8 mouse cellular contexts compared by ENCODE assay signal in genomic region chr2:146835241-146835990, GRCm38 (mm10). TPM values are rescaled to one million over a fixed set of nuclear protein-coding genes. Genes with fewer than 3 reads are reported as not detected.
A peak's percentile ranks its signal among the peaks of the same experiment; 100 is the strongest.
DNase-seq lines count a peak whose midpoint lies in the region; ATAC-seq and TF ChIP-seq lines count a peak whose summit lies in the region.
"Had no signal": no experiment of that assay in that cellular context is flagged by ENCODE, and none has a peak within 500 bp of the region (broad histone marks: within the 10 kb centered on the region; RNA-seq: fewer than 3 reads in every experiment).

No protein-coding gene starts in this region.

- 5% methylated on average over 20 of the region's 20 CpGs for WGBS in lung, postnatal 0 days
- 2% methylated on average over 20 of the region's 20 CpGs for WGBS in forebrain, embryonic 14.5 days
- 2% methylated on average over 20 of the region's 20 CpGs for WGBS in limb, embryonic 13.5 days

- no peaks in the 10 kb centered on the region for H3K9me3 ChIP-seq in lung, postnatal 0 days (ENCODE audit: low read length)
- no peaks in the 10 kb centered on the region for H3K9me3 ChIP-seq in forebrain, embryonic 14.5 days (replicated peaks; ENCODE audit: control insufficient read depth, low read length)
- no peaks in the 10 kb centered on the region for H3K9me3 ChIP-seq in limb, embryonic 13.5 days

- H3K27ac ChIP-seq in lung, postnatal 0 days (ENCODE audit: low read length) = no peak overlapping the region
- peak overlapping the region; percentile 78; the same call in 1 of the 2 replicates for H3K27ac ChIP-seq in forebrain, embryonic 14.5 days (ENCODE audit: low read depth, low read length)
- H3K27ac ChIP-seq in limb, embryonic 13.5 days = no peak overlapping the region

- TF ChIP-seq CTCF in lung, postnatal 0 days (IDR thresholded peaks at IDR 0.05) = no peak

- peak overlapping the region; percentile 25; the same call in 1 of the 2 replicates for H3K4me3 ChIP-seq in lung, postnatal 0 days (ENCODE audit: low read depth, low read length)
- peak overlapping the region; percentile 15 for H3K4me3 ChIP-seq in forebrain, embryonic 14.5 days (ENCODE audit: low read depth, low read length)
- peak overlapping the region; percentile 32 for H3K4me3 ChIP-seq in limb, embryonic 13.5 days

- ATAC-seq in lung, postnatal 0 days = 0 out of 2 replicates have a peak, but pooled peaks have one; percentile 26
- no peak for ATAC-seq in forebrain, embryonic 14.5 days
- ATAC-seq in limb, embryonic 13.5 days (ENCODE audit: low FRiP score, low read depth) = peak; percentile 38; the same call in 1 of the 2 replicates
- no peak for ATAC-seq in granulocyte monocyte progenitor cell, adult 5-6 weeks (replicated peaks; ENCODE audit: poor library complexity, severe bottlenecking)

- DNase-seq in lung, postnatal 0 days (ENCODE audit: low spot score) = peak; percentile 11
- no peak for DNase-seq in lung, adult 18-20 months
- DNase-seq in forebrain, embryonic 14.5 days (ENCODE audit: low spot score) = no peak
- DNase-seq in urinary bladder, postnatal 4 days (ENCODE audit: low spot score in 2 of 2) = no peak
- no peak for DNase-seq in layer of hippocampus, adult 11-12 months (ENCODE audit: low spot score)
- DNase-seq: thymus, adult 2 months had no signal

- no peak for TF ChIP-seq EP300 in lung, postnatal 0 days (IDR thresholded peaks at IDR 0.05)

- peak overlapping the region; percentile 41 for H3K4me2 ChIP-seq in lung, postnatal 0 days (replicated peaks; ENCODE audit: low read depth, low read length)
- H3K4me2 ChIP-seq in forebrain, embryonic 14.5 days (ENCODE audit: low read length) = peak overlapping the region; percentile 54
- peak overlapping the region; percentile 56 for H3K4me2 ChIP-seq in limb, embryonic 13.5 days (replicated peaks)

- no peak overlapping the region for H3K9ac ChIP-seq in lung, postnatal 0 days (replicated peaks; ENCODE audit: low read depth)
- peak overlapping the region; percentile 35; the same call in 1 of the 2 replicates for H3K9ac ChIP-seq in forebrain, embryonic 14.5 days (ENCODE audit: low read length)
- no peak overlapping the region for H3K9ac ChIP-seq in limb, embryonic 13.5 days

- peaks cover 94% of the 10 kb centered on the region for H3K27me3 ChIP-seq in lung, postnatal 0 days (replicated peaks; ENCODE audit: insufficient read depth, low read length)
- peaks cover 55% of the 10 kb centered on the region for H3K27me3 ChIP-seq in forebrain, embryonic 14.5 days (replicated peaks; ENCODE audit: control insufficient read depth, insufficient read depth, low read length)
- H3K27me3 ChIP-seq in limb, embryonic 13.5 days = peaks cover 94% of the 10 kb centered on the region

- no peaks in the 10 kb centered on the region for H3K36me3 ChIP-seq in lung, postnatal 0 days (ENCODE audit: insufficient read depth, low read length)
- no peaks in the 10 kb centered on the region for H3K36me3 ChIP-seq in forebrain, embryonic 14.5 days (ENCODE audit: control insufficient read depth, insufficient read depth, low read length)
- H3K36me3 ChIP-seq in limb, embryonic 13.5 days = no peaks in the 10 kb centered on the region

- H3K4me1 ChIP-seq in lung, postnatal 0 days (ENCODE audit: insufficient read depth, low read depth, low read length) = peaks cover 6% of the 10 kb centered on the region
- peaks cover 18% of the 10 kb centered on the region for H3K4me1 ChIP-seq in forebrain, embryonic 14.5 days (ENCODE audit: control insufficient read depth, insufficient read depth, low read length)
- peaks cover 28% of the 10 kb centered on the region for H3K4me1 ChIP-seq in limb, embryonic 13.5 days

RNA-seq across cellular contexts. Expression of gene Kiz, which starts 20.2 kb away (rescaled TPM):
- polyA plus RNA-seq in lung, postnatal 0 days (2015; fragmentation: Nextera tagmentation; extraction: Ambion mirVana) = 26.6 and 30.7 TPM in 2 replicates
- 28.7 and 30.5 TPM in 2 replicates for polyA plus RNA-seq in forebrain, embryonic 14.5 days (2014; fragmentation: Nextera tagmentation; extraction: Ambion mirVana)
- 32.3 and 33.8 TPM in 2 replicates for polyA plus RNA-seq in limb, embryonic 13.5 days (2015; fragmentation: Nextera tagmentation; extraction: Ambion mirVana)
- 21.9 and 29.3 TPM in 2 replicates for total RNA-seq in granulocyte monocyte progenitor cell, adult 5-6 weeks (2014; fragmentation: Nextera tagmentation)
- 24.0 and 25.1 TPM in 2 replicates for total RNA-seq in granulocyte monocyte progenitor cell, adult 5-6 weeks (2017)

Comparison
In these comparisons a context has a peak if more than half of its experiments do, and no peak if none do; other contexts are left out.
1. ATAC-seq: peak in lung, postnatal 0 days (single experiment) and limb, embryonic 13.5 days (single experiment); none in forebrain, embryonic 14.5 days (single experiment) and granulocyte monocyte progenitor cell, adult 5-6 weeks (single experiment).
2. Peak in every context shown above with its lines, with median percentiles within 50 percentile points of each other: H3K4me2 ChIP-seq and H3K4me3 ChIP-seq.